Comparison of ENCODE assay signal across 14 mouse cellular contexts in the genomic region with DNA sequence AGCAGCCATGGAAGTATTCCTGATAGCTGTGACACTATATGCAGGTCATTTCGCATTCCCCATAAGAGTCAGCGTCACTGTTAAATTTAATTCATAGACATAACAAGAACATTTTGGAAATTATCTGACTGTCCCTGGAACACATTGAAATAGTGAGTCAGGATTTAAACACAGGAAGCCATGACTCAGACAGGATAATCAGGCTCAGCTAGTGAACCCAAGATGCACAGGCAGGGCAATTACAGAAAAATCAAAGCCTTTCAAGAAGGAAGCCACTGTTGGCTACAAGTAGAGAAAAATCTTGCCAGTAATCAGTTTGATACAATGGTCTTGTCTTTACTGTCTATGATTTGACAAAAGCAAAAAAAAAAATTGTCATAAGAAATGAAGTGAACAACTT.
DNase-seq lines count a peak whose midpoint lies in the region.
"Had no signal": no experiment of that assay in that cellular context is flagged by ENCODE, and none has a peak within 500 bp of the region (broad histone marks: within the 10 kb centered on the region; RNA-seq: fewer than 3 reads in every experiment).

No protein-coding gene starts in this region.

- DNase-seq in 3T3-L1 (ENCODE audit: low read depth, low spot score): peak; percentile 58
- DNase-seq in MN1 (ENCODE audit: low spot score): peak; percentile 13
- peak; percentile 58 for DNase-seq in brain, adult 2 months (ENCODE audit: low read depth, low spot score)
- no peak for DNase-seq in cerebellum, postnatal 25 days
- no peak for DNase-seq in cerebellum, adult 9-10 months
- DNase-seq in heart, postnatal 4 days: no peak
- DNase-seq: adrenal gland, adult 8-10 months; adrenal gland, postnatal 25 days; cerebellum, adult 2 months; cerebellum, postnatal 10 days; gastrocnemius, postnatal 25 days; heart, adult 18-20 months; heart, postnatal 14 days; kidney, adult 2 months had no signal

Comparison
In these comparisons a context has a peak if more than half of its experiments do, and no peak if none do; other contexts are left out.
1. DNase-seq: peak in 3T3-L1 (single experiment), MN1 (single experiment) and brain, adult 2 months (single experiment); none in cerebellum, postnatal 25 days (0 of 2), cerebellum, adult 9-10 months (single experiment) and heart, postnatal 4 days (single experiment).